Mouse (Mus musculus) effector memory CD4-positive, alpha-beta T cell, adult 5 months (primary cell): ENCODE data around the gene Gm42688. TPM values are rescaled to one million over a fixed set of nuclear protein-coding genes. Genes with fewer than 3 reads are reported as not detected.

ENCODE experiments used
- polyA plus RNA-seq: library from polyadenylated mRNA; unstranded; fragments of 100-300 nt; shearing (Covaris generic); gene quantifications from one replicate; pipeline ENCODE4 v1.2.1, GENCODE M21; 2017

The Gm42688 gene
- 7.2 TPM for polyA plus RNA-seq

DNA sequence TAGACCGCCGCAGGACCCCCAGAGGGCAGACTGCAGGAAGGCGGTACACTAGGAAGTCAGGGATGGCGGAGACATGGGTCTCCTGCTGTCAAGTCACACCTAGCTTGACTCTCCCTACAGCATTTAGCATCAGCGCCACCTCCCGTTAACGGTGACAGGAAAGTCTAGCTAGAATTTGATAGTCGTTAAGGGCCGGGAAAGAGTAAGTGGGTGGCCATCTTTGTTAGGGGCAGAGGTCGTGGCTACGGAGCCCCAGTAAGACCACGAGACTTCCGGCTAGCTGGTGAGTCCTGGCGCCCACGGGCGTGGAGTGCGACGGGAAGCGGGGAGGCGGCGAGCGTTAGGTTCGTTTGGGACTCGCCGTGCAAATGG, at the start of gene Gm42688, which contains the start of gene Ccdc142:
Gm42688 (plus strand) TSS at position 302 of the 372 bp plus-strand sequence.
Ccdc142 (plus strand) TSS at position 286 of the 372 bp plus-strand sequence.

DNA sequence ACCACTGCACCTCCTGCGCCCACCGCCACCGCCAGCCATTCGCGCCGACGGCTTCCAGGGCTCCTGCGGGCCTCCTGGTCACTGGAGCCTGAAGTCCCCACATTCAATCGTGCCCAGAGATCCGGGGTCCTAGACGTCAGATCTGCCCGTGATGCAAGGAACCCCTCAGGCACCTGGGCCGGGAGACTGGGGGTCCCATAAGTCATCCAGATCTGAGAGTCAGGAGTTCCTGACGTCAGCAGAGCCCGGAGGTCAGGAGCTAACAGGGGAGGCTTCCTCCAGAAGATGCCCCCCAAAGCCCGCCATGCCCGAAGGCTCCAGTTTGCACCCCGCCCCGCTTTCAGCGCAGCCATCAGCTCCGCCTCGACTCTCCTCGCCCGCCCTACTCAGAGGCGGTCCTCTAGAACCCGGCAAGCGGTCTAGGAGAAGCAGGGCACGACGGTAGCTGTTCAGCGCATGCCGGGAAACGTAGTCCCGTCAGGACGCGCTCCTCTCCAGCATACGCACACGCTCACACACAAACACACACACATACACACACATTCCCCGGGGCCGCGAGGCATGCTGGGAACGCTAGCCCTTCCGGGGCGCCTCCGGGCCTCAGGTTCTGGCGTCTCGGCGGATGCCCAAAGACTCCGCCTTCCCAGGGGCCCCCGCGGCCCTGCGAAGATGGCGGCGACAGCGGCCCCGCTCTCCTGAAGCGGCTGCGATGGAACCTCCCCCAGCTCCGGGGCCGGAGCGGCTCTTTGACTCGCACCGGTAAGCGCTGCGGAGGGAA, 47.2 kb upstream of the Gm42688 start, which contains the start of gene Aup1:
Aup1 (plus strand) TSS at position 448 of the 778 bp plus-strand sequence.

DNA sequence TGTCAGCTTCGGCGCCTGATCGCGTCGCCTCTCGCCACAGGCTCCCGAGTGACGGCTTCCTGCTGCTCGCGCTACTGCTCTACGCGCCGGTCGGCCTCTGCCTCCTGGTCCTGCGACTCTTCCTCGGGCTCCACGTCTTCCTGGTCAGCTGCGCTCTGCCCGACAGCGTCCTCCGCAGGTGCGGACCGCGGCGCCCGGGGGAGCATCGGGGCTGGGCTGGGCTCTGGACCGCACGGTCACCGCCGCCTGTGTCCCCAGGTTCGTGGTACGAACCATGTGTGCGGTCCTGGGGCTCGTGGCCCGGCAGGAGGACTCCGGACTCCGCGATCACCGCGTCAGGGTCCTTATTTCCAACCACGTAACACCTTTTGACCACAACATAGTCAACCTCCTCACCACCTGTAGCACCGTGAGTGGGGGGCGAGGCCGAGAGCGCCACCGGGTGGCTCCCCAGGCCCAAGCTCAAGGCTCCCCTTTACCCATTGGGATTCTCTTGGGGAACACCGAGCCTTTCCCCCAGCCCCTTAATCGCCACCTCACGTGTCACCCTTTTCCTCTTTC, 46.5 kb upstream of the Gm42688 start, which contains the start of gene Htra2:
Htra2 (minus strand) TSS at position 403 of the 561 bp plus-strand sequence.

GRCm38 (mm10) chr6:83057790-83058189, 43.6 kb upstream of the Gm42688 start, which contains the start of gene Dqx1:
Dqx1 (plus strand) TSS chr6:83057844.

DNA sequence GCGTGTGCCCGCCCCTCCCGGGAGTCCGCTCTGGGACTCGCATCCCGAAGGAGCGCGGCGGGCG, 31.3 kb upstream of the Gm42688 start, which contains the start of gene Tlx2:
Tlx2 (minus strand) TSS at position 47 of the 64 bp plus-strand sequence.

GRCm38 (mm10) chr6:83077630-83078323, 23.6 kb upstream of the Gm42688 start, which contains the start of gene Pcgf1:
Pcgf1 (plus strand) TSS chr6:83077869.

GRCm38 (mm10) chr6:83086121-83087035, 15.0 kb upstream of the Gm42688 start, which contains the start of gene Lbx2:
Lbx2 (plus strand) TSS chr6:83086367.

DNA sequence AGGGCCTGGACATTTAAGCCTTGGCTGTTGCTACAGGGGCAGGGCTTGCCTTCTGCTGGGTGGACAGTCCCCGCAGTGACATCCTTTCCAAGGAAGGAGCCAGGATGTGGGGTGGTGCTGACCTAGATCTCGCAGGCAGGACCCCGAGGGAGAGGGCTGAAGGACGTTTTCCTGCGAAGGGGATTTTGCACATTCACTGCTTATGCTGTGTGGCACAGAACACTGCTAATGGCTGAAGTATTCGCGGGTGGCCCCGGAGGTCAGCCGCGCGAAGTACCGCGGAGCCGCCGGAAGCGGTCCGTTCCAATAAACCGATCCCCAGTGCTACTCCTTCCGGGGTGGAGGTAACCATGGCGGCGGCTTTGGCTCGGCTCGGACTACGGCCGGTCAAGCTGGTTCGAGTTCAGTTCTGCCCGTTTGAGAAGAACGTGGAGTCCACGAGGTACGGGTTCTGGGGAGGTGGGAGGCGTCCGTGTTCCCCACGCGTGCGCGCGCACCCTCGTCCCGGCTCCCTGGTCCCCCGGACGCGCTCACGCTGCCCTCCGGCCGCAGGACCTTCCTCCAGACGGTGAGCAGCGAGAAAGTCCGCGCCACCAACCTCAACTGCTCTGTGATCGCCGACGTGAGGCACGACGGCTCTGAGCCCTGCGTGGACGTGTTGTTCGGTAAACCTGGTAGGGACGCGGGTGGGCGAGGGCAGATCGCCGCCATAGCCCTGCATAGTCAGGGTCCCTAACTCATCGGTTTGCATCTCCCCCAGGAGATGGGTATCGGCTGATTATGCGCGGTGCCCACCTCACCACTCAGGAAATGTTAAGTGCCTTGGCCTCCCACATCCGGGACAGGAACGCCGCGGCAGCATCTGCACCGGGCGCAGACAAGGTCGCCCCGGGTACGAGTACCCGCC, 7.6 kb downstream of the Gm42688 start, which contains the start of gene Mrpl53:
Mrpl53 (plus strand) TSS at position 279 of the 907 bp plus-strand sequence.

GRCm38 (mm10) chr6:83115011-83115671, 13.7 kb downstream of the Gm42688 start, which contains the start of gene Mogs:
Mogs (plus strand) TSS chr6:83115496.

DNA sequence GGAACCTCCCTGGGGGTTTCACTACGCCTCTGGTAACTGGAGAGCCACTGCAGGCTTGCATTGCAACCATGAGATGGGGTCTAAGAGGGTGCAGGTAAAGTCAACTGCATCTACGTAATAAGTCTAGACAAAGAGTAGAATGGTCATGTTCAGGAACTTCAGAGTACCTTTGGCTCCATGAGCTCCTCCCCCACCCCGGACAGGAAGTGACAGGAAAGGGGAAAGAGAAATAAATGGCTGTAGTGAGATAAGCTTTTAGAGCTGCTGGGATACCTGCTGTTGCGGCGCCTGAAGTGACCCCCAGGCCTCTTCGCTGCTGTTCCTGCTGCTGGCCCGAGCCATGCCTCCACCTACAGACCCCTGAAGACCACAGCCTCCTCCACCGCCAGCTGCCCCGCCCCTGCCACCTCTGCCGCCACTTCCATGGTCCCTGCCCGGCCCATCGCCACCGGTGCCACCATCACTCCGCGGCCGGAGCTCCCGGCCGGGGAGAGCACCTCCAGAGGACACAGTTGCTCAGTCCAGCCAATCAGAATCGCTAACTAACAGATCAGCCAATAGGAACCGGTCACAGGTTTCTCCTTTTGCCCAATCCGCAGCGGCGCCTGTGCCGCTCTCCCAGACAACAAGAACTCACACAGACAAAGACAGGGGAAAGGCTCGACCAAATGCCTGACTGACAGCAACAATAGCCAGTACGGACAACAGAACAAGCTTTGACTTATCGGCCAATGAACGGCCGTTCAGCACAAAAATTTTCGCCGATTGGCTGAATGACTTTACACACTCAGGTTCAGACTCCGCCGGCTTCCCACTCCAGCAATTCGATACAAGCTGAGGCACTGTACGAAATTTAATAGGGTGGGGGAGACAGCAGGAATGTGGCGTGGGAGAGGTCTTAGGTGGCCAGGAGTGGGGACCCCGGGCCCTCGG, 19.8 kb downstream of the Gm42688 start, which contains the start of gene Wbp1:
Wbp1 (minus strand) TSS at position 630 of the 933 bp plus-strand sequence.

DNA sequence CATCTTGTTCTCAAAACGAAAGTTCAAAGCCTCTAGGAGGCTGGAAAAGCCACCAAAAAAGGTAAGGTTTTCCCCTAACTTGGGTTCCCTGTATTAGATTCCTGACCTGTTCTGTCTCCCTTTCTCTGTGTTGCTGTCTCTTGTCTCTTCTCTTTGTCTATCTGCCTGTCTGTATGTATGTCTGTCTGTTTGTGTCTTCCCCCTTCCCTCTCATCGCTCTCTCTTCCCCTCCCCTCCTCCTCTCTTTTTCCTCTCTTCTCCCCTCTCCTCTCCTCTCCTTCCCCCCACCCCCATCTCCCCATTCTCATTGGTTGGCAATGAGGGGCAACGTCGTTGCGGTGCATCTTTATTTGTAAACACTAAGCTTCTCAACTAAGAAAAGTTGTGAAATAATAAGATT, 23.9 kb downstream of the Gm42688 start, which contains the start of gene Ino80b:
Ino80b (minus strand) TSS at position 101 of the 400 bp plus-strand sequence.

GRCm38 (mm10) chr6:83134951-83135513, 33.6 kb downstream of the Gm42688 start, which contains the start of gene Rtkn:
Rtkn (plus strand) TSS chr6:83135463.

GRCm38 (mm10) chr6:83156259-83156684, 54.9 kb downstream of the Gm42688 start, which contains the start of the genes Wdr54 and 1700003E16Rik:
Wdr54 (minus strand) TSS chr6:83156397.
1700003E16Rik (plus strand) TSS chr6:83156404.

Other genes starting within 250 kb of the Gm42688 start
- gene Sema4f, start 161.8 kb upstream of the Gm42688 start, polyA plus RNA-seq: 14.4 TPM
- not detected for gene M1ap, start 154.7 kb upstream of the Gm42688 start, polyA plus RNA-seq
- gene Dok1, start 68.1 kb upstream of the Gm42688 start, polyA plus RNA-seq: 13.9 TPM
- gene Loxl3, start 67.4 kb upstream of the Gm42688 start, polyA plus RNA-seq: not detected
- gene Aup1, start 47.1 kb upstream of the Gm42688 start, polyA plus RNA-seq: 408 TPM
- gene Htra2, start 46.3 kb upstream of the Gm42688 start, polyA plus RNA-seq: 38.1 TPM
- gene Dqx1, start 43.8 kb upstream of the Gm42688 start, polyA plus RNA-seq: 2.7 TPM
- gene Tlx2, start 31.3 kb upstream of the Gm42688 start, polyA plus RNA-seq: not detected
- 25.5 TPM for gene Pcgf1, start 23.7 kb upstream of the Gm42688 start, polyA plus RNA-seq
- not detected for gene Lbx2, start 15.2 kb upstream of the Gm42688 start, polyA plus RNA-seq
- 2.9 TPM for gene Ccdc142, start within 50 bp of the Gm42688 start, polyA plus RNA-seq
- 29.6 TPM for gene Mrpl53, start 7.4 kb downstream of the Gm42688 start, polyA plus RNA-seq
- gene Mogs, start 13.9 kb downstream of the Gm42688 start, polyA plus RNA-seq: 71.4 TPM
- 58.8 TPM for gene Wbp1, start 19.9 kb downstream of the Gm42688 start, polyA plus RNA-seq
- 26.6 TPM for gene Ino80b, start 23.8 kb downstream of the Gm42688 start, polyA plus RNA-seq
- 0.77 TPM for gene Rtkn, start 33.8 kb downstream of the Gm42688 start, polyA plus RNA-seq
- gene Wdr54, start 54.8 kb downstream of the Gm42688 start, polyA plus RNA-seq: 0.62 TPM
- gene 1700003E16Rik, start 54.8 kb downstream of the Gm42688 start, polyA plus RNA-seq: not detected
- gene Dctn1, start 64.3 kb downstream of the Gm42688 start, polyA plus RNA-seq: 60.1 TPM
- gene Slc4a5, start 118.2 kb downstream of the Gm42688 start, polyA plus RNA-seq: 0.81 TPM
- 63.8 TPM for gene Mthfd2, start 224.3 kb downstream of the Gm42688 start, polyA plus RNA-seq
- 176 TPM for gene Mob1a, start 224.4 kb downstream of the Gm42688 start, polyA plus RNA-seq
- gene Bola3, start 247.5 kb downstream of the Gm42688 start, polyA plus RNA-seq: 74.8 TPM